Mouse (Mus musculus) kidney, postnatal 0 days (tissue): ENCODE data around the gene Ppp2r3a. TPM values are rescaled to one million over a fixed set of nuclear protein-coding genes. Genes with fewer than 3 reads are reported as not detected.

Experiments
- ATAC-seq: fragments of 200-750 bp; cut with Nextera tagmentation; replicated peaks from 2 replicates; pipeline ENCODE4 v1.8.0; 2017; ENCODE audit warnings: low read depth, moderate number of reproducible peaks, moderate TSS enrichment, moderate library complexity; ENCODE audit not compliant: low FRiP score
- DNase-seq: peaks from one replicate; pipeline ENCODE4 v3.0.0-alpha.2; 2016; ENCODE audit warnings: low spot score
- H3K27ac ChIP-seq: fragments of 300-500 bp; sonication (generic); 2 replicates; pipeline ENCODE4 v1.5.1; 2014; ENCODE audit warnings: mild to moderate bottlenecking
- H3K27me3 ChIP-seq: fragments of 300-500 bp; sonication (generic); 2 replicates; pipeline ENCODE4 v1.6.1; 2014; ENCODE audit warnings: low read length, mixed read lengths; ENCODE audit not compliant: insufficient read depth
- H3K36me3 ChIP-seq: fragments of 300-500 bp; sonication (generic); 2 replicates; pipeline ENCODE4 v1.6.1; 2014; ENCODE audit warnings: low read length, mixed read lengths; ENCODE audit not compliant: insufficient read depth
- H3K4me1 ChIP-seq: fragments of 300-500 bp; sonication (generic); replicated peaks from 2 replicates; pipeline ENCODE4 v1.6.1; 2014; ENCODE audit warnings: antibody characterized with exemption, low read length, mixed read lengths; ENCODE audit not compliant: insufficient read depth
- H3K4me2 ChIP-seq: fragments of 300-500 bp; sonication (generic); 2 replicates; pipeline ENCODE4 v1.6.1; 2014; ENCODE audit warnings: mild to moderate bottlenecking, low read length, moderate library complexity, mixed read lengths
- H3K4me3 ChIP-seq: fragments of 300-500 bp; sonication (generic); replicated peaks from 2 replicates; pipeline ENCODE4 v1.5.1; 2014; ENCODE audit warnings: low read depth, low read length
- H3K9ac ChIP-seq: fragments of 300-500 bp; sonication (generic); 2 replicates; pipeline ENCODE4 v1.6.1; 2014; ENCODE audit warnings: low read depth, low read length
- H3K9me3 ChIP-seq: fragments of 300-500 bp; sonication (generic); replicated peaks from 2 replicates; pipeline ENCODE4 v1.6.1; 2016; ENCODE audit warnings: low read length, inconsistent platforms, mixed read lengths
- CTCF ChIP-seq: IDR thresholded peaks from 2 replicates; pipeline ENCODE4 v1.5.1; 2016; ENCODE audit warnings: antibody characterized with exemption, low read depth, mild to moderate bottlenecking, moderate library complexity
- WGBS: fragments of 180-500 bp; shearing (Covaris S2); extraction: QIAGEN DNeasy Blood & Tissue Kit; methylation state at CpG from one replicate; pipeline ENCODE4 v1.1.7; 2014; 5-methylcytosine and 5-hydroxymethylcytosine counted together
- polyA plus RNA-seq: library from polyadenylated mRNA; unstranded; fragments of >200 nt; fragmentation: Nextera tagmentation; extraction: Ambion mirVana; gene quantifications from 2 replicates; pipeline ENCODE4 v1.2.1, GENCODE M21; 2015

Ppp2r3a gene
- polyA plus RNA-seq, 1 experiment from 2014 or later = 15.3 TPM

DNA sequence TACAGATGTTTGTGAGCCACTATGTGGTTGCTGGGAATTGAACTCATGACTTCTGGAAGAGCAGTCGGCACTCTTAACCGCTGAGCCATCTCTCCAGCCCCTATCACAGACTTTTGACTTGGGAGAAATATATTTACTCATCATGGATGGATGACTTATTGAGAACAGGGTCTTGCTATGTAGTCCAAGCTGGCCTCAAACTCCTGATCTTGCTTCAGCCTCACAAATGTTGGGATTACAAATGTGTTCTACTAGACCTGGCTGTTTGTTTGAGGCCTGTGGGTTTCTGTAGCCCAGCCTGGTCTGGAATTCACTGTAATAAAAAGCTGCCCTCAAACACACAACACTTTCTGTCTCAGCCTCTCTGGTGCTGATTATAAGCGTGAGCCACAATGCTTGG is 155.1 kb downstream of the Ppp2r3a start:
- TF ChIP-seq CTCF = no peak
- no peak for DNase-seq
- no peak overlapping the region for H3K27ac ChIP-seq
- H3K9me3 ChIP-seq = no peaks in the 10 kb centered on the region
- no peak overlapping the region for H3K4me3 ChIP-seq
- ATAC-seq = no peak
- no peaks in the 10 kb centered on the region for H3K27me3 ChIP-seq
- WGBS = 96% methylated on average over 3 of the region's 3 CpGs
- no peak overlapping the region for H3K4me2 ChIP-seq
- H3K9ac ChIP-seq = no peak overlapping the region
- H3K4me1 ChIP-seq = no peaks in the 10 kb centered on the region
- H3K36me3 ChIP-seq = peaks cover 6% of the 10 kb centered on the region

DNA sequence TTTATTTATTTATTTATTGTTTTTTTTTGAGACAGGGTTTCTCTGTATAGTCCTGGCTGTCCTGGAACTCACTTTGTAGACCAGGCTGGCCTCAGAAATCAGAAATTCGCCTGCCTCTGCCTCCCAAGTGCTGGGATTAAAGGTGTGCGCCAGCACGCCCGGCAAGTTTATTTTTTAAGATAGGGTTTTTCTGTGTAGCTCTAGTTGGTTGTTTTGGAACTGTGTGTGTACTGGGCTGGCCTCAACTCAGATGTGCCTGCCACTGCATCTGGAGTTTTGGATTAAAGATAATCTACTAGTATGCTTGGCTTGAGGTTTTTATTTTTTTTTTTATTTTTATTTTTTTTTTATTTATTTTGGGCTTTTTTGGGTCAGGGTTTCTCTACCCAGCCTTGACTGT is 156.2 kb downstream of the Ppp2r3a start:
- WGBS = 94% methylated on average over 4 of the region's 4 CpGs
- no peaks in the 10 kb centered on the region for H3K36me3 ChIP-seq
- TF ChIP-seq CTCF = no peak
- H3K27me3 ChIP-seq = no peaks in the 10 kb centered on the region
- H3K9me3 ChIP-seq = no peaks in the 10 kb centered on the region
- H3K4me3 ChIP-seq = no peak overlapping the region
- H3K9ac ChIP-seq = no peak overlapping the region
- DNase-seq (no peak), ATAC-seq (no peak)
- no peak overlapping the region for H3K4me2 ChIP-seq
- H3K4me1 ChIP-seq = no peaks in the 10 kb centered on the region
- no peak overlapping the region for H3K27ac ChIP-seq

DNA sequence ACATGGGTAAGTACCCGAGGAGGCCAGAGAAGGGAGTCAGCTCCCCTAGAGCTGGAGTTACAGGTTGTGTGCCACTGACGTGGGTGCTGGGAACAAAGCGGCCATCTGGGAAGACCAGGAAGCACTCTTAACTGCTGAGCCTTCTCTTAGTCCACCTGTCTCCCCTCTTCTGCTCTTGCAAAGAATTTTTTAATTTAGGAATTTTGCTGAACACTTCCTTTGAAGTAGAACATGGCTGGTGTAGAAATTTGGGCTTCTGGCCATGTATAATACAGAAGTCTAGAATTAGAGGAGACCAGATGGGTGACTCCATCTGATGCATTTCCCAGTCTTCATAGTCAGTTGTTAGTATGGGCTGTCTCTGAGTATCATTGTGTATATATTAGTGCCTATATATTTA is 167.9 kb downstream of the Ppp2r3a start:
- Histone ChIP-seq H3K27me3 (no peaks in the 10 kb centered on the region), H3K4me2 (no peak overlapping the region), H3K9me3 (no peaks in the 10 kb centered on the region), H3K36me3 (no peaks in the 10 kb centered on the region), H3K9ac (no peak overlapping the region), H3K27ac (no peak overlapping the region), H3K4me3 (no peak overlapping the region), H3K4me1 (peaks cover 10% of the 10 kb centered on the region)
- WGBS = 91% methylated on average over 3 of the region's 3 CpGs
- TF ChIP-seq CTCF = no peak
- ATAC-seq = no peak
- no peak for DNase-seq

DNA sequence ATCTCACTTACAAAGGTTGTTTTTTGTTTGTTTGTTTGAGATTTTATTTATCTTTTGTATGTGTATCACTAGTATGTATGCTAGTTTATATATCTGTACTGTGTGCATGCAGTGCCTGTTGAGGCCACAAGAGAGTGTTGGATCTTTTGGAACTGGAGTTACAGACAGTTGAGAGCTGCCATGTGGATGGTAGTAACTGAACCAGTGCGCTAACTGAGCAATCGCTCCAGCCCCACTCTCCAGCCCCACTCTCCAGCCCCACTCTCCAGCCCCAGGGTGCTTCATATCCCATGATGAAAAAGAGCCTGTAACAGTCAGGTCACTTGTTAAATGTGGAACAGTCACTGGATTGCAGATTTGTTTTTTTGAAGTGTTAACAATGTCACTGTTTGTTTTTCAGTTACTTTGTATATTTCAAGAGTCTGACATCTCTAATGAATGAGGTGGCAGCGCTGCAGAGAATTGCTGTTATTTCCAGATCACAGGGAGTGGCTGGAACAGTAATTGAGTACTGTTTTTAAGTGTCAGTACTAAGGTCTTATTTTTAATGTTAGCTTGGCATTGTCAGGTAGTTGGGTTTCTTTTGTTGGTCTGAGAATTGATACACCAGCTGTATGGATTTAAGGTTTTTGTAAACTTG is 171.4 kb downstream of the Ppp2r3a start:
- TF ChIP-seq CTCF = peak; percentile 38; the same call in 1 of the 2 replicates
- H3K4me2 ChIP-seq = 0 out of 2 replicates have a peak overlapping the region, but pooled peaks have one; percentile 16
- WGBS = 65% methylated on average over 3 of the region's 3 CpGs

DNA sequence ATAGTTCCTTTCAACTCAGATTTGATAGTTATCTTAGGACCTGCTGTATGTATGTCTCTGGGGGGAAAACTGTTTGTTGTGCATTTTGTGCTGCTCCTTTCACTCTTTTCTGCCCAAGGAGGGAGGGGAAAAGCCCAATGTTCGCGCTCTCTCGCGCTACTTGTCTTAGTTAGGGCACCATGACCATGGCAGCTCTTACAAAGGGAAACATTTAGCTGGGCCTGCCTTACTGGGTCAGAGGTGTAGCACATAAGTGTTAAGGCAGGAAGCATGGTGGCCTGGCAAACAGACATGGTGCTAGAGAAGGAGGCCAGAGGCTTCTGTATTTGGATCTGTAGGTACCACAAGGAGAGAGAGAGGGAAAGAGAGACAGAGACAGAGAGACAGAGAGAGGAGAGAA is 173.0 kb downstream of the Ppp2r3a start:
- Histone ChIP-seq H3K27ac (0 out of 2 replicates have a peak overlapping the region, but pooled peaks have one; percentile 10), H3K4me3 (peak overlapping the region; percentile 25), H3K27me3 (no peaks in the 10 kb centered on the region), H3K9ac (no peak overlapping the region), H3K4me2 (peak overlapping the region; percentile 55), H3K36me3 (no peaks in the 10 kb centered on the region), H3K4me1 (peaks cover 21% of the 10 kb centered on the region), H3K9me3 (no peaks in the 10 kb centered on the region)
- no peak for DNase-seq
- WGBS = 58% methylated on average over 4 of the region's 4 CpGs
- no peak for TF ChIP-seq CTCF
- ATAC-seq = no peak

More for the DNA sequence above, 171.4 kb downstream of the Ppp2r3a start:
- ATAC-seq = no peak
- peaks cover 21% of the 10 kb centered on the region for H3K4me1 ChIP-seq
- H3K27ac ChIP-seq = no peak overlapping the region
- DNase-seq = no peak
- no peak overlapping the region for H3K4me3 ChIP-seq
- H3K36me3 ChIP-seq = no peaks in the 10 kb centered on the region
- no peaks in the 10 kb centered on the region for H3K27me3 ChIP-seq
- no peak overlapping the region for H3K9ac ChIP-seq
- no peaks in the 10 kb centered on the region for H3K9me3 ChIP-seq

DNA sequence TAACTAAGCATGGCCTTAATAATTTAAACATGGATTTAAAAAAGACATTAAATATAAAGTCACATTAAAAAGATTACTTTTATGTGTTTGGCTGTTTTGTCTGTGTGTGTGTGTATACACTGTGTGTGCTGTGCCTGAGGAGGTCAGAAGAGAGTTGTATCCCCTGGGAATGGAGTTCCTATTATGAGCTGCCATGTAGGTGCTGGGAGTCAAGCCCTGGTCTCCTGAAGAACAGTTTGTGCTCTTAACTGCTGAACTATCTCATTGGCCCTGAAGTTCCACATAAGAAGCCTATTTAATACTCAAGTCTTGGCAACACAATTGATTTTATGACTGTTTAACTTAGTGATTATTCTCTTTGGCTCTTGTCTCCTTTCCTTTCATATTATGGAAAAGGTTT is 174.1 kb downstream of the Ppp2r3a start:
- Histone ChIP-seq H3K9ac (peak overlapping the region; percentile 91), H3K36me3 (no peaks in the 10 kb centered on the region), H3K27me3 (no peaks in the 10 kb centered on the region), H3K4me3 (peak overlapping the region; percentile 80), H3K27ac (no peak overlapping the region), H3K9me3 (no peaks in the 10 kb centered on the region), H3K4me1 (peaks cover 21% of the 10 kb centered on the region), H3K4me2 (peak overlapping the region; percentile 82)
- DNase-seq (no peak), ATAC-seq (no peak)
- TF ChIP-seq CTCF = no peak
